Mouse (Mus musculus): ENCODE results near the gene Dgke. TPM values are rescaled to one million over a fixed set of nuclear protein-coding genes. Genes with fewer than 3 reads are reported as not detected.

Dgke gene
- total RNA-seq, 2 experiments from 2014 or later: 10.9 to 12.2 TPM

Other genes starting within 250 kb of the Dgke start
- 100 to 1,000 TPM; 107 to 121 TPM for gene Akap1, start 202.3 kb downstream of the Dgke start, total RNA-seq (2021)
- 100 to 1,000 TPM; 108 to 245 TPM for gene Scpep1, start 111.4 kb downstream of the Dgke start, total RNA-seq (2021)
- gene Elobl, start 99.9 kb downstream of the Dgke start, total RNA-seq (2021): not detected
- gene Coil, start 96.6 kb downstream of the Dgke start, total RNA-seq (2021): 1 to 10 TPM; 9.0 to 9.4 TPM
- gene Trim25, start 67.5 kb downstream of the Dgke start, total RNA-seq (2021): 100 to 1,000 TPM; 133 to 185 TPM
- gene Gm525, start 7.0 kb upstream of the Dgke start, total RNA-seq (2021): not detected
- gene Nog, start 235.5 kb upstream of the Dgke start, total RNA-seq (2021): 1 to 10 TPM in 1 of 2 experiments, under 1 TPM in 1; 0.46 to 1.2 TPM

Data from adrenal gland, adult 18-20 months (tissue).